Mouse (Mus musculus) lung, embryonic 14.5 days (tissue): ENCODE data around the gene Abcb4. TPM values are rescaled to one million over a fixed set of nuclear protein-coding genes. Genes with fewer than 3 reads are reported as not detected.

Experiments
- ATAC-seq: fragments of 200-750 bp; cut with Nextera tagmentation; 2 replicates; pipeline ENCODE4 v1.8.0; 2017; ENCODE audit warnings: mild to moderate bottlenecking, moderate TSS enrichment, moderate library complexity; ENCODE audit not compliant: insufficient read depth
- DNase-seq: peaks from one replicate; pipeline ENCODE4 v3.0.0-alpha.2; 2015
- H3K27ac ChIP-seq: fragments of 300-500 bp; sonication (generic); 2 replicates; pipeline ENCODE4 v1.5.1; 2014; ENCODE audit warnings: low read depth, mild to moderate bottlenecking, moderate library complexity
- H3K27me3 ChIP-seq: fragments of 300-500 bp; sonication (generic); 2 replicates; pipeline ENCODE4 v1.6.1; 2014; ENCODE audit warnings: low read length, control low read depth; ENCODE audit not compliant: insufficient read depth
- H3K36me3 ChIP-seq: fragments of 300-500 bp; sonication (generic); 2 replicates; pipeline ENCODE4 v1.6.1; 2014; ENCODE audit warnings: control low read depth; ENCODE audit not compliant: insufficient read depth
- H3K4me1 ChIP-seq: fragments of 300-500 bp; sonication (generic); 2 replicates; pipeline ENCODE4 v1.6.1; 2014; ENCODE audit warnings: antibody characterized with exemption, control low read depth; ENCODE audit not compliant: insufficient read depth
- H3K4me2 ChIP-seq: fragments of 300-500 bp; sonication (generic); 2 replicates; pipeline ENCODE4 v1.6.1; 2014; ENCODE audit warnings: mild to moderate bottlenecking
- H3K4me3 ChIP-seq: fragments of 300-500 bp; sonication (generic); 2 replicates; pipeline ENCODE4 v1.5.1; 2014; ENCODE audit warnings: low read depth, low read length
- H3K9ac ChIP-seq: fragments of 300-500 bp; sonication (generic); 2 replicates; pipeline ENCODE4 v1.6.1; 2014
- H3K9me3 ChIP-seq: fragments of 300-500 bp; sonication (generic); 2 replicates; pipeline ENCODE4 v1.6.1; 2016; ENCODE audit warnings: low read depth, low read length, control low read depth
- CTCF ChIP-seq: IDR thresholded peaks from 2 replicates; pipeline ENCODE4 v1.5.1; 2016; ENCODE audit warnings: antibody characterized with exemption, low read depth
- WGBS: fragments of 180-500 bp; shearing (Covaris S2); extraction: QIAGEN DNeasy Blood & Tissue Kit; methylation state at CpG from one replicate; pipeline ENCODE4 v1.1.7; 2014; 5-methylcytosine and 5-hydroxymethylcytosine counted together
- polyA plus RNA-seq: library from polyadenylated mRNA; unstranded; fragments of >200 nt; fragmentation: Nextera tagmentation; extraction: Ambion mirVana; gene quantifications from 2 replicates; pipeline ENCODE4 v1.2.1, GENCODE M21; 2014

Abcb4 gene
- polyA plus RNA-seq, 1 experiment from 2014 or later = 0.22 TPM

DNA sequence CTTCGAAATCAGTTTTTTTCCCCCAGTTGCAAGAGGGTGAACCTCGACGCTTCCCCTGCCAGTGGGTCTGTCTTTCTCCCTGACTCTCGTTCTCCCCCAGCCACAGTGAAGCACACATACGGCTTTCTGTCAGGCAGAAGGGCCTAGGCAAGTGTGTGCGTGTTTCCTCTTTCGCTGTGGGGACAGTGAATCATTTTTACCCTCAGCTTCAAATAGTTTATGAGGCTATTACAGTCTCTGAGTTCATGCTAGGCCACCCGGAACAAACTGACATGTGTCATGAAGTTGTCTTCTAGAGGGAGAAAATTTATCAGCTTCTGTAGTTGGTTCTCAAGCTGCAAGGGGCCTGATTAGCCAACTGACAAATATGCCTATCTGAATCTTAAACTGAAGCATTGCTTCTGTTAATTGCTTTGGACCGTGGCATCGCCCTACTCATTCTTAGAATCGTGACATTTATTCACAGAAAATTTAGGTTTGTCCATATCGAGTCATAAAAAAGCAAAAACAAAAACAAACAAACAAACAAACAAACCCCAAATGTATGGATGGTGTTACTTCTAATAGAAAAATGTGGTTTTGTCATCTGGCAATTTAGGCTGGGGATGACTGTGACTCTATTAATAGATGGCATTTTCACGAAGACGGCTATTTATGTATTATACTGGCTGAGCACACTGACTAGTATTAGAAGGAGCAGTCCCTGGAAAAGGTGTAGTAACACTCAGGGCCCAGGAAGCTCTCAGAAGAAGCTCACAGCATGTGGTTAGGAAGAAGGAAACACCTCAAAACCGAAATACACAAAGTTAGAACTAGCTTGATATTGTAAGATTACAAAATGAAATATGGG, 1.3 kb downstream of the Abcb4 start:
- Histone ChIP-seq H3K9ac (no peak overlapping the region), H3K9me3 (no peaks in the 10 kb centered on the region), H3K36me3 (no peaks in the 10 kb centered on the region), H3K27ac (no peak overlapping the region), H3K4me2 (peak overlapping the region; percentile 1; the same call in 1 of the 2 replicates), H3K4me1 (no peaks in the 10 kb centered on the region), H3K27me3 (peaks cover 10% of the 10 kb centered on the region; the same call in 1 of the 2 replicates), H3K4me3 (peak overlapping the region; percentile 54; the same call in 1 of the 2 replicates)
- TF ChIP-seq CTCF = no peak
- DNase-seq (no peak), ATAC-seq (no peak)
- 65% methylated on average over 15 of the region's 15 CpGs for WGBS

DNA sequence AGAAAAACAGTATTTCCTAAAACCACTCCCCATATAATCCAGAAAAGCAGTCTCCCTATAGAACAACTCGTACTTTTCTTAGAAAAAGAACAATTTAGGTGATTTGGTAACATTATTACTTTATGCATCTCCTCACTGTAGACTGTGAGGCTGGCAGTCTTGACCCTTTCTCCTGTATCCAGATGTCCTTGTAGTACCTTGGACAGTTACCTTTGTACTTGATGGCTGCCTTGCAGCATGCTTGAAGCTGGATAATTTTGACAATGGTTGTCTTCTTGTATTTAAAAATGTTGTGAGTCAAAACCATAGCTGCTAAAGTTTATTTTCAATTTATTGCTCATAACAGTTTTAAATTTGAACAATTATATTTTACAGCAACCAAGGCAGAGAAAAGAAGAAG, 2.7 kb downstream of the Abcb4 start:
- Histone ChIP-seq H3K4me2 (no peak overlapping the region), H3K36me3 (no peaks in the 10 kb centered on the region), H3K27me3 (peaks cover 10% of the 10 kb centered on the region; the same call in 1 of the 2 replicates), H3K27ac (no peak overlapping the region), H3K9me3 (no peaks in the 10 kb centered on the region), H3K4me3 (no peak overlapping the region), H3K9ac (no peak overlapping the region), H3K4me1 (no peaks in the 10 kb centered on the region)
- WGBS = 51% methylated on average over 1 of the region's 1 CpGs
- DNase-seq (peak; percentile 37), ATAC-seq (no peak)
- no peak for TF ChIP-seq CTCF

DNA sequence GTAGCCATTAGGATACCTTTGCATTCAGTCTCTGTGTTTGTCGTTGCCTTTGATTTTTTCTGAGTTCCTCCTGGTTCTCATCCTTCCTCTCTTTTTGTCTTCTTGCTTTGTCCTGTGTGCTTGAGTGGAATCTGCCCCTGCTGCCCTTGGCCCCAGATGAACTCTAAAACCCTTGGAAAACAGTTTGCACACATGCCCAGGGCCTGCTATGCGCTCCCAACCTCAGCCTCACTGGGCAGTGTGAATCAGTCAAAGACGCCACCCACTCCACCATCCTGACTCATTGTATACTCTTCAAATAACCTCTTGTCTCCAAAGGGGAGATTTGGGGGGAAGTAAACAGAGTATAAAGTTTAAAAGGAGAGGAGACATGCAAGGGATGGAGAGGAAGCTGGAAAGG, 4.7 kb downstream of the Abcb4 start:
- H3K36me3 ChIP-seq = no peaks in the 10 kb centered on the region
- WGBS = 45% methylated on average over 3 of the region's 3 CpGs

DNA sequence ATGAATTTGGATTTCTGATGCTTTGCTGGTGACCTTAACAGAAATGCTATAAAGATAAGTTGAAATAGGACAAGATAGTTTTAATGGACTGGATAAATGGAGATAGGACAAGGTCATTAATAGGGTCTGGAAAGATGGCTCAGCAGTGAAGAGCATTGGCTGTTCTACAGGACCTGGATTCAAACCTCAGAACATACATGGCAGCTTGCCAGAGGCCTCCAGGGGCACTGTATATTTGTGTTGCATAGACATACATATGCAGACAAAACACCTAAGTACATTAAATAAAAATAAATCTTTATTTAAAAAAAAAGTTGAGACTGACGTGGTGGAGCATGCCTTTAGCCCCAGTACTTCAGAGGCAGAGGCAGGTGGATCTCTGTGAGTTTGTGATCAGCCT, 7.5 kb downstream of the Abcb4 start:
- H3K9me3 ChIP-seq = no peaks in the 10 kb centered on the region
- H3K4me3 ChIP-seq = no peak overlapping the region
- no peak overlapping the region for H3K27ac ChIP-seq
- H3K9ac ChIP-seq = no peak overlapping the region
- H3K4me2 ChIP-seq = no peak overlapping the region
- H3K27me3 ChIP-seq = no peaks in the 10 kb centered on the region
- no peaks in the 10 kb centered on the region for H3K36me3 ChIP-seq
- 70% methylated on average over 1 of the region's 1 CpGs for WGBS
- ATAC-seq (no peak), DNase-seq (no peak)
- no peaks in the 10 kb centered on the region for H3K4me1 ChIP-seq
- TF ChIP-seq CTCF = no peak

More for the DNA sequence above, 4.7 kb downstream of the Abcb4 start:
- no peak overlapping the region for H3K4me3 ChIP-seq
- no peak for ATAC-seq
- H3K4me1 ChIP-seq = no peaks in the 10 kb centered on the region
- no peak overlapping the region for H3K9ac ChIP-seq
- no peak for TF ChIP-seq CTCF
- no peak overlapping the region for H3K4me2 ChIP-seq
- no peak overlapping the region for H3K27ac ChIP-seq
- H3K9me3 ChIP-seq = no peaks in the 10 kb centered on the region
- DNase-seq = no peak
- H3K27me3 ChIP-seq = peaks cover 5% of the 10 kb centered on the region; the same call in 1 of the 2 replicates

DNA sequence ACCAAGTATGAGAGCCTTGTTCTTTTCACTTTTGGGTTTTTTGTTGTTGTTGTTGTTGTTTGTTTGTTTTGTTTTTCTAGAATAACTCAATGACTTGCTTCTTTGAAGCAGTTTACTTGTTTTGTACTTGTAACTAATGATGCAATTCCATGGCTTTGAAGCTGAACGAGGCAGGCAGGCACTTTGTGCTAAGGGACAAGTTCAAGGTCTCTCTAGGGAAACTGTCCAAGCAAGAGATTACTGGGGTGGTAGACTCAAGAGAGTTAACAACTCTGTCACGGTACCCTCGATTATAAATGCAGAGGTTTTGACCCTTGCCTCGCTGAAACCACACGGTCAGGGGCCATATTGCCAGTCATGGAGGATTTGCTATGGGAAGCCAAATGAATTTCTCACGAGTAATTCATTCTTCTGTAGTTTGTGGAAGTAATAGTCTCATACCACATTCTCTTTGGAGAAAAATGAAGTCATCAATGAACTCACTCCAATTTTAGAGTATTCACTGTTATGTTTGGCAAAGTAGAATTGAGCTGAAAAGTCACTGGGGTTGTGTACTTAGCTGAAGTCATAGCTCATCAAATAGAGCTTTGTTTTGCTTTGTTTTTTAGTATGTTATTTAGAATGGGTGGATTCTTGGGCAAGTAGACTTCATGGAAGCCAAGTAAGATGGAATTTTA, 8.8 kb downstream of the Abcb4 start:
- Histone ChIP-seq H3K27me3 (no peaks in the 10 kb centered on the region), H3K27ac (no peak overlapping the region), H3K4me3 (no peak overlapping the region), H3K9me3 (no peaks in the 10 kb centered on the region), H3K4me2 (no peak overlapping the region), H3K9ac (no peak overlapping the region), H3K36me3 (no peaks in the 10 kb centered on the region), H3K4me1 (no peaks in the 10 kb centered on the region)
- WGBS = 73% methylated on average over 6 of the region's 6 CpGs
- no peak for ATAC-seq
- DNase-seq = no peak
- TF ChIP-seq CTCF = no peak

DNA sequence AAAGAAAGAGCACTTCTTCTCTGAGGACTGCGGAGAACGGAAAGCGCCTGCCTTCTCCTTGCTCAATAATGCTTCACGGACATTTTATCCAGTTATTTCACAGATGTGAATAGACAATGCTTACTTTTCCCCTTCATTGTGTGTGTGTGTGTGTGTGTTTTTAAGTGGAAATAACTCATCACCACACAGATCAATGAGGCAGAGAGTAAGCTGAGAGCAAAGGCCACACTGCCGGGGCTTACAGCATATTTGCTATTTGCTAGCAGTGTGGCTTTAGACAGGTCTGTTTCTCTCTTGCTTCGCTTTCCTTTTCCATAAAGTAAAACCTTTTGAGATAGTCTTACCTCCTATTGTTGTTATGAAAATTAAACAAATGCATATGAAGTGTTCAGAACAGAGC, 11.0 kb downstream of the Abcb4 start:
- H3K4me2 ChIP-seq = no peak overlapping the region
- no peaks in the 10 kb centered on the region for H3K9me3 ChIP-seq
- H3K9ac ChIP-seq = no peak overlapping the region
- H3K4me3 ChIP-seq = no peak overlapping the region
- no peaks in the 10 kb centered on the region for H3K4me1 ChIP-seq
- no peak for TF ChIP-seq CTCF
- 83% methylated on average over 6 of the region's 6 CpGs for WGBS
- H3K27me3 ChIP-seq = no peaks in the 10 kb centered on the region
- no peaks in the 10 kb centered on the region for H3K36me3 ChIP-seq
- H3K27ac ChIP-seq = no peak overlapping the region
- ATAC-seq (no peak), DNase-seq (no peak)

DNA sequence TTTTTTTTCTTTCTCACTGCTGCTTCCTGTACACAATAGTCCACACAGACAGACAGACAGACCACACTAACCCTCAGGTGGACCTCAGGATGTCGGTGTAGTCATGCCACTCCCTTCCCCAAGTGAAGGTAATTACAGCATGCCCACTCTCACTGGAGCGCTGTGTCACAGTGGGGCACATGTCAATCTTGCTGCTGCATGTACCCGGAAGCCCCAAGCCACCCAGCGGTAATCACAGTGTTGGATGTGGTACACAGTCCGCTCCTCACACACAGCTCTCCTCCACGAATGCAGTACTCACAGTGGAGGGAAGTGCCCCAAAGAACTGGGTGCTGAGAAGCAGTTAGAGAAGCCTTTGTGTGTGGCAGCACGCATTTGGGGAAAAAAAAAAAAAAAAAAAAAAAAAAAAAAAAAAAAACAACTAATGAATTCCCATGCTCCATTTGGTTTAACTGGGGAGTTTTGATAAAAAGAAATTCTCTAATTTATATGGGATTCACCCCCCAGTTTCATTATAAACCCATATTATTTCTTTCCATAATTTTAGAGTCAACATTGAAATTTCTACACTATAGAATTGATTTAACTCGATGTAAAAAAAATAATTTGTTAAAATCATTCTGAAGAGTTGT, 18.2 kb downstream of the Abcb4 start:
- Histone ChIP-seq H3K36me3 (no peaks in the 10 kb centered on the region), H3K4me3 (no peak overlapping the region), H3K27ac (no peak overlapping the region), H3K4me2 (no peak overlapping the region), H3K27me3 (no peaks in the 10 kb centered on the region), H3K9ac (no peak overlapping the region), H3K9me3 (no peaks in the 10 kb centered on the region), H3K4me1 (no peaks in the 10 kb centered on the region)
- no peak for ATAC-seq
- no peak for TF ChIP-seq CTCF
- DNase-seq = no peak
- 81% methylated on average over 8 of the region's 8 CpGs for WGBS
